Comparison of ENCODE assay signal across 12 mouse cellular contexts in the genomic region with DNA sequence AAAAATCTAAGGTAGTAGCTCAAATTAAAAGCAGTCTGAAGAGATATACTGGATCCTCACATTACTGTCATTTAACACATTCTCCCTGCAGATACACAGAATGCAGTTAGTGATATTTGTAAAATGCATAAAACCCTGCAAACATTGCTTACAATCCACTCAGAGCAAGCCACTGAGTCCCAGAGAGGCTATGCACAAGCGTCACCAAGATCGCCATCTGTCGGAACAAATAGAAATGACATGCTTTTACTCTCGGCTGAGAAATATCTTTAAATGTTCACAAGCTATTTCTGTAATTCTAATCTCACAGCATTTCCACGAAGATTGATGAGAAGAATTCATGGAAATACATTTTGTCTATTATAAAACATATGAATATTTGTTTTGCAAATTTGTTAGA.
DNase-seq lines count a peak whose midpoint lies in the region; TF ChIP-seq lines count a peak whose summit lies in the region.
"Had no signal": no experiment of that assay in that cellular context is flagged by ENCODE, and none has a peak within 500 bp of the region (broad histone marks: within the 10 kb centered on the region; RNA-seq: fewer than 3 reads in every experiment).

No protein-coding gene starts in this region.

- no peak overlapping the region for H3K9ac ChIP-seq in ES-E14 (ENCODE audit: insufficient read depth, low read depth, low read length, poor library complexity, severe bottlenecking)
- H3K9ac ChIP-seq: limb, embryonic 13.5 days; stomach, embryonic 15.5 days had no signal

- intact Hi-C loops in gastrocnemius, adult 2 months (cut with DNase I) = no loop called here

- H3K4me3 ChIP-seq in gastrocnemius, adult 2 months = no peak overlapping the region
- no peak overlapping the region for H3K4me3 ChIP-seq in lung, adult 2 months (replicated peaks; ENCODE audit: extremely low read depth, low read depth, low read length)
- no peak overlapping the region for H3K4me3 ChIP-seq in ES-E14 (ENCODE audit: insufficient read depth in 1 of 2, low read depth in 1 of 2, low read length in 2 of 2, poor library complexity in 1 of 2, severe bottlenecking in 1 of 2)
- H3K4me3 ChIP-seq: limb, embryonic 13.5 days; stomach, embryonic 15.5 days had no signal

- peak; percentile 23; the same call in 1 of the 2 replicates for TF ChIP-seq CTCF in gastrocnemius, adult 2 months (IDR thresholded peaks at IDR 0.05)
- peak; percentile 16; the same call in 1 of the 2 replicates for TF ChIP-seq CTCF in lung, adult 2 months (IDR thresholded peaks at IDR 0.05; ENCODE audit: insufficient read depth, low read length)

- no peaks in the 10 kb centered on the region for H3K36me3 ChIP-seq in ES-E14 (ENCODE audit: control insufficient read depth, insufficient read depth, low read length, poor library complexity, severe bottlenecking)
- H3K36me3 ChIP-seq: limb, embryonic 13.5 days; stomach, embryonic 15.5 days had no signal

- no peaks in the 10 kb centered on the region for H3K4me1 ChIP-seq in lung, adult 2 months (ENCODE audit: control insufficient read depth, insufficient read depth, low read length)
- H3K4me1 ChIP-seq in ES-E14 (ENCODE audit: control insufficient read depth in 2 of 2, insufficient read depth in 2 of 2, low read length in 2 of 2, poor library complexity in 1 of 2) = no peaks in the 10 kb centered on the region
- H3K4me1 ChIP-seq: limb, embryonic 13.5 days; stomach, embryonic 15.5 days had no signal

- in situ Hi-C loops in ES-E14 (cut with MboI; ENCODE audit: low sequenced_read_pairs in 2 of 2, unreplicated experiment in 2 of 2) = no loop called here

- WGBS in lung, adult 2 months = 37% methylated on average over 5 of the region's 5 CpGs

- DNase-seq in gastrocnemius, adult 2 months = no peak
- no peak for DNase-seq in gastrocnemius, postnatal 4 days (ENCODE audit: low spot score in 2 of 2)
- no peak for DNase-seq in lung, adult 2 months
- no peak for DNase-seq in lung, postnatal 25 days (ENCODE audit: low spot score)
- DNase-seq in ES-E14 (ENCODE audit: low read depth, low spot score) (peak; percentile 11), adipocyte (ENCODE audit: low spot score) (no peak)
- peak; percentile 17 for DNase-seq in forelimb bud, embryonic 11.5 days (ENCODE audit: low read depth, low spot score)
- no peak for DNase-seq in adrenal gland, adult 2 months
- DNase-seq: cerebellum, postnatal 36 days; gastrocnemius, postnatal 25 days had no signal

- no peak overlapping the region for H3K27ac ChIP-seq in gastrocnemius, adult 2 months
- no peak overlapping the region for H3K27ac ChIP-seq in ES-E14 (ENCODE audit: insufficient read depth, low read depth, low read length, poor library complexity, severe bottlenecking)
- H3K27ac ChIP-seq: limb, embryonic 13.5 days; stomach, embryonic 15.5 days had no signal

- H3K9me3 ChIP-seq in ES-E14 (ENCODE audit: control insufficient read depth, insufficient read depth, low read depth, low read length) = no peaks in the 10 kb centered on the region
- H3K9me3 ChIP-seq: limb, embryonic 13.5 days; stomach, embryonic 15.5 days had no signal

- no peak for TF ChIP-seq POLR2A in lung, adult 2 months (IDR thresholded peaks at IDR 0.05; ENCODE audit: borderline replicate concordance, extremely low read depth, low read depth, low read length)

TF ChIP-seq in ES-E14, 5 proteins besides CTCF, POLR2A, EP300 and RAD21:
- TF ChIP-seq MAFK (IDR thresholded peaks at IDR 0.05; ENCODE audit: insufficient read depth, low read depth, low read length) = no peak
- peak; percentile 40; the same call in 1 of the 2 replicates for TF ChIP-seq ZC3H11A (IDR thresholded peaks at IDR 0.05; ENCODE audit: borderline replicate concordance, low read depth, low read length)

Comparison
In these comparisons a context has a peak if more than half of its experiments do, and no peak if none do; other contexts are left out.
1. DNase-seq: peak in ES-E14 (single experiment) and forelimb bud, embryonic 11.5 days (single experiment); none in gastrocnemius, adult 2 months (single experiment), gastrocnemius, postnatal 4 days (0 of 2), lung, adult 2 months (single experiment), lung, postnatal 25 days (single experiment), adrenal gland, adult 2 months (single experiment) and adipocyte (single experiment).